Mouse (Mus musculus) hindbrain, postnatal 0 days (tissue): ENCODE data around the gene Bmpr1b. TPM values are rescaled to one million over a fixed set of nuclear protein-coding genes. Genes with fewer than 3 reads are reported as not detected.
"Not testable (repeated sequence)": the region's sequence is repeated elsewhere in the genome, so short reads cannot be mapped to it uniquely, and the experiment has no call there.

Experiments
- ATAC-seq: fragments of 200-750 bp; cut with Nextera tagmentation; 2 replicates; pipeline ENCODE4 v1.8.0; 2017; ENCODE audit warnings: mild to moderate bottlenecking, moderate TSS enrichment, moderate library complexity
- DNase-seq: peaks from one replicate; pipeline ENCODE4 v3.0.0-alpha.2; 2015; ENCODE audit warnings: low spot score
- H3K27ac ChIP-seq: fragments of 300-500 bp; sonication (generic); 2 replicates; pipeline ENCODE4 v1.5.1; 2014; ENCODE audit warnings: mild to moderate bottlenecking
- H3K27me3 ChIP-seq: fragments of 300-500 bp; sonication (generic); 2 replicates; pipeline ENCODE4 v1.6.1; 2014; ENCODE audit warnings: low read length, mixed read lengths; ENCODE audit not compliant: insufficient read depth
- H3K36me3 ChIP-seq: fragments of 300-500 bp; sonication (generic); 2 replicates; pipeline ENCODE4 v1.6.1; 2014; ENCODE audit warnings: low read length, mixed read lengths; ENCODE audit not compliant: insufficient read depth
- H3K4me1 ChIP-seq: fragments of 300-500 bp; sonication (generic); 2 replicates; pipeline ENCODE4 v1.6.1; 2014; ENCODE audit warnings: antibody characterized with exemption, low read length, mixed read lengths; ENCODE audit not compliant: insufficient read depth
- H3K4me2 ChIP-seq: fragments of 300-500 bp; sonication (generic); 2 replicates; pipeline ENCODE4 v1.6.1; 2014; ENCODE audit warnings: low read depth, mild to moderate bottlenecking, low read length, moderate library complexity, mixed read lengths
- H3K4me3 ChIP-seq: fragments of 300-500 bp; sonication (generic); 2 replicates; pipeline ENCODE4 v1.5.1; 2014; ENCODE audit warnings: low read length
- H3K9ac ChIP-seq: fragments of 300-500 bp; sonication (generic); replicated peaks from 2 replicates; pipeline ENCODE4 v1.6.1; 2014; ENCODE audit warnings: mild to moderate bottlenecking, low read length, moderate library complexity, mixed read lengths
- H3K9me3 ChIP-seq: fragments of 300-500 bp; sonication (generic); 2 replicates; pipeline ENCODE4 v1.6.1; 2016; ENCODE audit warnings: low read length, mixed read lengths
- CTCF ChIP-seq: IDR thresholded peaks from 2 replicates; pipeline ENCODE4 v1.5.1; 2016; ENCODE audit warnings: antibody characterized with exemption, control low read depth, low read depth
- WGBS: fragments of 180-500 bp; shearing (Covaris S2); extraction: QIAGEN DNeasy Blood & Tissue Kit; methylation state at CpG from one replicate; pipeline ENCODE4 v1.1.7; 2014; 5-methylcytosine and 5-hydroxymethylcytosine counted together
- polyA plus RNA-seq: library from polyadenylated mRNA; unstranded; fragments of >200 nt; fragmentation: Nextera tagmentation; extraction: Ambion mirVana; gene quantifications from 2 replicates; pipeline ENCODE4 v1.2.1, GENCODE M21; 2015
- total RNA-seq: library from RNA; depleted of rRNA; stranded (reverse); fragments of >200 nt; gene quantifications from 2 replicates; pipeline ENCODE4 v1.2.3, GENCODE M21; 2014

The Bmpr1b gene
- total and polyA plus RNA-seq, 2 experiments from 2014 or later: 4.6 to 9.7 TPM

- no peaks in the 10 kb centered on the region for H3K9me3 ChIP-seq
- no peak overlapping the region for H3K9ac ChIP-seq
- no peak overlapping the region for H3K4me2 ChIP-seq
- no peaks in the 10 kb centered on the region for H3K4me1 ChIP-seq
- no peak overlapping the region for H3K4me3 ChIP-seq
- no peak for TF ChIP-seq CTCF
- H3K27ac ChIP-seq: no peak overlapping the region
- 87% methylated on average over 8 of the region's 8 CpGs for WGBS
- no peaks in the 10 kb centered on the region for H3K36me3 ChIP-seq
- H3K27me3 ChIP-seq: no peaks in the 10 kb centered on the region
- ATAC-seq (no peak), DNase-seq (no peak)
Observed at GRCm38 (mm10) chr3:142196142-142196541, 26.9 kb upstream of the Bmpr1b start.

GRCm38 (mm10) chr3:142191627-142192026, 22.4 kb upstream of the Bmpr1b start:
- not testable (repeated sequence) for H3K9ac ChIP-seq, H3K27me3 ChIP-seq, H3K4me2 ChIP-seq, H3K9me3 ChIP-seq, H3K4me1 ChIP-seq, H3K4me3 ChIP-seq, H3K36me3 ChIP-seq, H3K27ac ChIP-seq, ATAC-seq, DNase-seq

- Histone ChIP-seq H3K9ac (no peak overlapping the region), H3K4me3 (no peak overlapping the region), H3K27me3 (no peaks in the 10 kb centered on the region), H3K4me2 (no peak overlapping the region), H3K4me1 (no peaks in the 10 kb centered on the region), H3K9me3 (no peaks in the 10 kb centered on the region), H3K27ac (no peak overlapping the region), H3K36me3 (no peaks in the 10 kb centered on the region)
- WGBS: 95% methylated on average over 3 of the region's 3 CpGs
- DNase-seq (no peak), ATAC-seq (no peak)
- TF ChIP-seq CTCF: no peak
Observed at GRCm38 (mm10) chr3:142186551-142186950, 17.3 kb upstream of the Bmpr1b start.

- H3K4me3 ChIP-seq: no peak overlapping the region
- H3K9me3 ChIP-seq: no peaks in the 10 kb centered on the region
- no peak for DNase-seq
- no peak overlapping the region for H3K9ac ChIP-seq
- H3K36me3 ChIP-seq: no peaks in the 10 kb centered on the region
- ATAC-seq: no peak
- no peak for TF ChIP-seq CTCF
- no peak overlapping the region for H3K27ac ChIP-seq
- no peak overlapping the region for H3K4me2 ChIP-seq
- no peaks in the 10 kb centered on the region for H3K4me1 ChIP-seq
- WGBS: 90% methylated on average over 4 of the region's 4 CpGs
- no peaks in the 10 kb centered on the region for H3K27me3 ChIP-seq
Observed at GRCm38 (mm10) chr3:142173996-142174395, 4.8 kb upstream of the Bmpr1b start.

GRCm38 (mm10) chr3:142168251-142168862, 868 bp downstream of the Bmpr1b start:
- no peak for TF ChIP-seq CTCF
- Histone ChIP-seq H3K9me3 (no peaks in the 10 kb centered on the region), H3K4me2 (peak overlapping the region; percentile 98), H3K27me3 (no peaks in the 10 kb centered on the region), H3K9ac (peak overlapping the region; percentile 56), H3K27ac (peak overlapping the region; percentile 36; the same call in 1 of the 2 replicates), H3K36me3 (no peaks in the 10 kb centered on the region), H3K4me1 (no peaks in the 10 kb centered on the region), H3K4me3 (peak overlapping the region; percentile 67)
- WGBS: 7% methylated on average over 9 of the region's 9 CpGs
- DNase-seq (no peak), ATAC-seq (no peak; the same call in none of the 2 replicates)

GRCm38 (mm10) chr3:142164981-142165380, 4.2 kb downstream of the Bmpr1b start:
- no peaks in the 10 kb centered on the region for H3K27me3 ChIP-seq

DNA sequence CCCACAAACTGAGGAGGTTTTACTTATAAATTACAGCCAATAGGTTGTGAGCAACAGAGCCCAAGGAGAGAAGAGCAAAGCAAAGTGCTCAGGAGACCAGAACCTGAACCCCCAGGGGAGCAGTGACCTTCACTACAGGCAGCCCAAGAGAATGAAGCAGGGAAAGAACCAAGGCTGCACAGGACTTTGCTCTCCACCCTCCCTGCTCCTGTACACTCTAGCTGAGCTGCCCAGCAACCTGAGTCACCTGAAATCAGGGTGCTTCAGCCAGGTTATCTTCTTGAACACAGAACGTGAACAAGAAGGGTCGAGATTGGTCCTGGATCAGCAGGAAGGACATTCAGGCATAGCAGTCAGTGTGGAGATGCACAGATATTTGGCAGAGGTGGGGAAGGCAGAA, 5.3 kb downstream of the Bmpr1b start:
- no peak for TF ChIP-seq CTCF
- 81% methylated on average over 2 of the region's 2 CpGs for WGBS
- no peak overlapping the region for H3K4me2 ChIP-seq
- DNase-seq (no peak), ATAC-seq (no peak)
- H3K4me3 ChIP-seq: no peak overlapping the region
- H3K27me3 ChIP-seq: no peaks in the 10 kb centered on the region
- H3K27ac ChIP-seq: no peak overlapping the region
- no peaks in the 10 kb centered on the region for H3K9me3 ChIP-seq
- H3K9ac ChIP-seq: no peak overlapping the region
- H3K4me1 ChIP-seq: no peaks in the 10 kb centered on the region
- H3K36me3 ChIP-seq: no peaks in the 10 kb centered on the region

More at GRCm38 (mm10) chr3:142164981-142165380, 4.2 kb downstream of the Bmpr1b start:
- Histone ChIP-seq H3K36me3 (no peaks in the 10 kb centered on the region), H3K4me1 (no peaks in the 10 kb centered on the region), H3K4me3 (no peak overlapping the region), H3K27ac (no peak overlapping the region), H3K9ac (no peak overlapping the region), H3K4me2 (no peak overlapping the region), H3K9me3 (no peaks in the 10 kb centered on the region)
- DNase-seq: no peak
- no peak for TF ChIP-seq CTCF
- 49% methylated on average over 9 of the region's 9 CpGs for WGBS
- no peak for ATAC-seq
